Mouse (Mus musculus) forebrain, embryonic 16.5 days (tissue): ENCODE results near the gene Hist1h1e. TPM values are rescaled to one million over a fixed set of nuclear protein-coding genes. Genes with fewer than 3 reads are reported as not detected.

ENCODE experiments used
- microRNA-seq: library from miRNA; unstranded; fragments of <30 nt; microRNA quantifications from one replicate; pipeline ENCODE4, GENCODE M21; 2017
- polyA plus RNA-seq: library from polyadenylated mRNA; unstranded; fragments of >200 nt; fragmentation: Nextera tagmentation; extraction: Ambion mirVana; gene quantifications from 2 replicates; pipeline ENCODE4 v1.2.1, GENCODE M21; 2015

The Hist1h1e gene
- polyA plus RNA-seq, 1 experiment from 2014 or later = 7.0 TPM

Small RNA genes lying within 50 kb of the gene (microRNA-seq; reads per million reads assigned to microRNA genes)
- gene Gm44359 (not detected), gene Gm44394 (not detected)

Other genes with a start within 250 kb of the Hist1h1e start
- 12.7 and 13.0 TPM in 2 replicates for gene Abt1, start 198.7 kb downstream of the Hist1h1e start, polyA plus RNA-seq
- 0.06 and 0.22 TPM in 2 replicates for gene Btn1a1, start 156.7 kb downstream of the Hist1h1e start, polyA plus RNA-seq
- gene Btn2a2, start 133.7 kb downstream of the Hist1h1e start, polyA plus RNA-seq = 0.18 TPM in 1 of 2 replicates, not detected in the other
- gene Hist1h4h, start 91.5 kb downstream of the Hist1h1e start, polyA plus RNA-seq = 2.9 and 4.6 TPM in 2 replicates
- gene Hist1h2af, start 88.7 kb downstream of the Hist1h1e start, polyA plus RNA-seq = not detected in 2 replicates
- 1.5 and 3.2 TPM in 2 replicates for gene Hist1h3g, start 87.1 kb downstream of the Hist1h1e start, polyA plus RNA-seq
- gene Hist1h2bh, start 79.2 kb downstream of the Hist1h1e start, polyA plus RNA-seq = 0.23 and 0.47 TPM in 2 replicates
- 0.30 and 0.61 TPM in 2 replicates for gene Hist1h3f, start 78.5 kb downstream of the Hist1h1e start, polyA plus RNA-seq
- gene Hist1h4f, start 70.9 kb downstream of the Hist1h1e start, polyA plus RNA-seq = not detected in 2 replicates
- 0.15 and 0.22 TPM in 2 replicates for gene Hist1h1d, start 69.3 kb downstream of the Hist1h1e start, polyA plus RNA-seq
- 2.0 and 3.4 TPM in 2 replicates for gene Hist1h3e, start 60.2 kb downstream of the Hist1h1e start, polyA plus RNA-seq
- gene Hist1h2ae, start 51.3 kb downstream of the Hist1h1e start, polyA plus RNA-seq = 33.0 and 46.2 TPM in 2 replicates
- gene Hist1h2bg, start 51.2 kb downstream of the Hist1h1e start, polyA plus RNA-seq = 2.1 and 6.2 TPM in 2 replicates
- 2.1 and 2.6 TPM in 2 replicates for gene Hist1h2bf, start 48.4 kb downstream of the Hist1h1e start, polyA plus RNA-seq
- gene Hist1h2ad, start 48.2 kb downstream of the Hist1h1e start, polyA plus RNA-seq = 1.2 and 3.4 TPM in 2 replicates
- 2.2 and 2.8 TPM in 2 replicates for gene Hist1h3d, start 46.8 kb downstream of the Hist1h1e start, polyA plus RNA-seq
- gene Hist1h4d, start 41.0 kb downstream of the Hist1h1e start, polyA plus RNA-seq = 51.0 and 59.0 TPM in 2 replicates
- 2.0 and 2.6 TPM in 2 replicates for gene Hist1h2be, start 1.4 kb downstream of the Hist1h1e start, polyA plus RNA-seq
- 0.80 and 0.83 TPM in 2 replicates for gene Hist1h2ac, start 61.4 kb upstream of the Hist1h1e start, polyA plus RNA-seq
- gene Hist1h2bc, start 61.6 kb upstream of the Hist1h1e start, polyA plus RNA-seq = 27.2 and 35.5 TPM in 2 replicates
- not detected in 2 replicates for gene Hist1h1t, start 73.3 kb upstream of the Hist1h1e start, polyA plus RNA-seq
- 2.1 and 2.2 TPM in 2 replicates for gene Hist1h4c, start 75.9 kb upstream of the Hist1h1e start, polyA plus RNA-seq
- gene Hfe, start 88.3 kb upstream of the Hist1h1e start, polyA plus RNA-seq = 2.1 and 3.3 TPM in 2 replicates
- gene Hist1h1c, start 116.2 kb upstream of the Hist1h1e start, polyA plus RNA-seq = 16.7 and 22.7 TPM in 2 replicates
- 1.6 and 2.0 TPM in 2 replicates for gene Hist1h3c, start 123.0 kb upstream of the Hist1h1e start, polyA plus RNA-seq
- 0.86 and 0.95 TPM in 2 replicates for gene Hist1h2bb, start 124.2 kb upstream of the Hist1h1e start, polyA plus RNA-seq
- 14.5 and 16.2 TPM in 2 replicates for gene Hist1h2ab, start 128.6 kb upstream of the Hist1h1e start, polyA plus RNA-seq
- gene Hist1h3b, start 129.7 kb upstream of the Hist1h1e start, polyA plus RNA-seq = 4.9 and 6.7 TPM in 2 replicates
- 1.5 TPM in 1 of 2 replicates, not detected in the other for gene Hist1h4b, start 134.5 kb upstream of the Hist1h1e start, polyA plus RNA-seq
- not detected in 2 replicates for gene Hist1h4a, start 138.7 kb upstream of the Hist1h1e start, polyA plus RNA-seq
- 1.5 and 1.9 TPM in 2 replicates for gene Hist1h3a, start 139.8 kb upstream of the Hist1h1e start, polyA plus RNA-seq
- gene Hist1h1a, start 141.1 kb upstream of the Hist1h1e start, polyA plus RNA-seq = 0.70 and 1.0 TPM in 2 replicates
- not detected in 2 replicates for gene Trim38, start 147.4 kb upstream of the Hist1h1e start, polyA plus RNA-seq
- gene Slc17a2, start 184.4 kb upstream of the Hist1h1e start, polyA plus RNA-seq = not detected in 2 replicates
- not detected in 2 replicates for gene Slc17a3, start 216.9 kb upstream of the Hist1h1e start, polyA plus RNA-seq
- not detected in 2 replicates for gene Slc17a1, start 245.2 kb upstream of the Hist1h1e start, polyA plus RNA-seq